Mouse (Mus musculus): ENCODE measurements around the gene Csdc2. TPM values are rescaled to one million over a fixed set of nuclear protein-coding genes. Genes with fewer than 3 reads are reported as not detected.
"Not testable (repeated sequence)": the region's sequence is repeated elsewhere in the genome, so short reads cannot be mapped to it uniquely, and the experiment has no call there.

Csdc2 gene
- polyA plus RNA-seq, 1 experiment, result 111 TPM

- TF ChIP-seq POLR2A (IDR thresholded peaks at IDR 0.05; ENCODE audit: extremely low read depth, insufficient read depth, low read length) (no peak), CTCF (IDR thresholded peaks at IDR 0.05; ENCODE audit: extremely low read depth, insufficient read depth, low read length) (no peak)
- peak overlapping the region; percentile 60 for H3K27ac ChIP-seq (ENCODE audit: insufficient read depth, low read length)
These were observed 37.8 kb upstream of the Csdc2 start for GRCm38 (mm10) chr15:81898751-81899150.

GRCm38 (mm10) chr15:81904939-81905338, 31.6 kb upstream of the Csdc2 start:
- Histone ChIP-seq H3K4me3 (ENCODE audit: insufficient read depth, low read length) (no peak overlapping the region), H3K27ac (ENCODE audit: insufficient read depth, low read length) (no peak overlapping the region), H3K4me1 (ENCODE audit: control insufficient read depth, insufficient read depth, low read length) (no peaks in the 10 kb centered on the region)
- peak; percentile 67 for TF ChIP-seq CTCF (IDR thresholded peaks at IDR 0.05; ENCODE audit: extremely low read depth, insufficient read depth, low read length)
- no peak for TF ChIP-seq POLR2A (IDR thresholded peaks at IDR 0.05; ENCODE audit: extremely low read depth, insufficient read depth, low read length)

More at GRCm38 (mm10) chr15:81898751-81899150, 37.8 kb upstream of the Csdc2 start:
- H3K4me3 ChIP-seq (ENCODE audit: insufficient read depth, low read length), result no peak overlapping the region
- peaks cover 2% of the 10 kb centered on the region; the same call in 1 of the 2 replicates for H3K4me1 ChIP-seq (ENCODE audit: control insufficient read depth, insufficient read depth, low read length)

- H3K27ac ChIP-seq (ENCODE audit: insufficient read depth, low read length), result no peak overlapping the region
- H3K4me3 ChIP-seq (ENCODE audit: insufficient read depth, low read length), result no peak overlapping the region
- no peaks in the 10 kb centered on the region for H3K4me1 ChIP-seq (ENCODE audit: control insufficient read depth, insufficient read depth, low read length)
- TF ChIP-seq CTCF (IDR thresholded peaks at IDR 0.05; ENCODE audit: extremely low read depth, insufficient read depth, low read length), result no peak
- no peak for TF ChIP-seq POLR2A (IDR thresholded peaks at IDR 0.05; ENCODE audit: extremely low read depth, insufficient read depth, low read length)
These were observed 28.6 kb upstream of the Csdc2 start for GRCm38 (mm10) chr15:81907953-81908352.

DNA sequence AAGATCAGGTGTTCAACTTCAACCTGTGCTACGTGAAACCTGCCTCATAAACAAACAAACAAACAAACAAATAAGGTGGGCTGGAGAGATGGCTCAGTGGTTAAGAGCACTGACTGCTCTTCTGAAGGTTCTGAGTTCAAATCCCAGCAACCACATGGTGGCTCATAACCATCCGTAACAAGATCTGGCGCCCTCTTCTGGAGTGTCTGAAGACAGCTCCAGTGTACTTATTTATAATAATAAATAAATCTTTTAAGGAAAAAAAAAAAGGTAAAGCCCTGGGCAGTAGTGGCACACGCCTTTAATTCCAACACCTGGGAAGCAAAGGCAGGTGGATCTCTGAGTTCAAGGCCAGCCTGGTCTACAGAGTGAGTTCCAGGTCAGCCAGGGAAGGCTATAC, 27.8 kb upstream of the Csdc2 start:
- H3K4me1 ChIP-seq (ENCODE audit: control insufficient read depth, insufficient read depth, low read length); H3K27ac ChIP-seq (ENCODE audit: insufficient read depth, low read length); H3K4me3 ChIP-seq (ENCODE audit: insufficient read depth, low read length): not testable (repeated sequence)

GRCm38 (mm10) chr15:81912498-81912897, 24.1 kb upstream of the Csdc2 start:
- TF ChIP-seq POLR2A (IDR thresholded peaks at IDR 0.05; ENCODE audit: extremely low read depth, insufficient read depth, low read length) (no peak), CTCF (IDR thresholded peaks at IDR 0.05; ENCODE audit: extremely low read depth, insufficient read depth, low read length) (no peak)
- H3K4me3 ChIP-seq (ENCODE audit: insufficient read depth, low read length), result no peak overlapping the region
- no peaks in the 10 kb centered on the region for H3K4me1 ChIP-seq (ENCODE audit: control insufficient read depth, insufficient read depth, low read length)
- H3K27ac ChIP-seq (ENCODE audit: insufficient read depth, low read length), result no peak overlapping the region

GRCm38 (mm10) chr15:81914668-81915067, 21.9 kb upstream of the Csdc2 start:
- Histone ChIP-seq H3K4me1 (ENCODE audit: control insufficient read depth, insufficient read depth, low read length) (no peaks in the 10 kb centered on the region), H3K4me3 (ENCODE audit: insufficient read depth, low read length) (no peak overlapping the region), H3K27ac (ENCODE audit: insufficient read depth, low read length) (no peak overlapping the region)
- no peak for TF ChIP-seq POLR2A (IDR thresholded peaks at IDR 0.05; ENCODE audit: extremely low read depth, insufficient read depth, low read length)
- TF ChIP-seq CTCF (IDR thresholded peaks at IDR 0.05; ENCODE audit: extremely low read depth, insufficient read depth, low read length), result no peak

DNA sequence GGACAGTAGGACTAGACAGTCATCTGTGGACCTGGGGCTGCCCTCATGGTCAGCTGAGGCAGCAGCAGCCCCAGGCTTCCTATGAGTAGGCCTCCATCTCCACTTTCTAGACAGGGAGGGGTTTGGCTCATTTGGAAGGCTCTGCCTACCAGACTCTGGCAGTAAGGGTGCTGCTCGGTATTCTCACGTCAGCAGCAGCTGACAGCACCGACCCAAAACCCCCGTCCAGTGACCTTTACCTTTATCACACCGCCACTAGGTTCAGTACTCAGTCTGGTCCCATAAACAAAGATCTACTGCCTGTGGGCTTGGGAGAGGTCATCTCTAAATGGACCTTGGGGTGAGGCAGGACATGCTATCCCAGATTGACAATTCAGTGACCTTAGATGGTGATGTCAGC, 20.9 kb upstream of the Csdc2 start:
- Histone ChIP-seq H3K4me3 (ENCODE audit: insufficient read depth, low read length) (no peak overlapping the region), H3K27ac (ENCODE audit: insufficient read depth, low read length) (no peak overlapping the region), H3K4me1 (ENCODE audit: control insufficient read depth, insufficient read depth, low read length) (peaks cover under 1% of the 10 kb centered on the region; the same call in 1 of the 2 replicates)
- TF ChIP-seq CTCF (IDR thresholded peaks at IDR 0.05; ENCODE audit: extremely low read depth, insufficient read depth, low read length) (no peak), POLR2A (IDR thresholded peaks at IDR 0.05; ENCODE audit: extremely low read depth, insufficient read depth, low read length) (peak; percentile 11; the same call in 1 of the 2 replicates)

GRCm38 (mm10) chr15:81917201-81917600, 19.4 kb upstream of the Csdc2 start:
- H3K27ac ChIP-seq (ENCODE audit: insufficient read depth, low read length), result no peak overlapping the region
- peaks cover 2% of the 10 kb centered on the region for H3K4me1 ChIP-seq (ENCODE audit: control insufficient read depth, insufficient read depth, low read length)
- no peak overlapping the region for H3K4me3 ChIP-seq (ENCODE audit: insufficient read depth, low read length)
- no peak for TF ChIP-seq CTCF (IDR thresholded peaks at IDR 0.05; ENCODE audit: extremely low read depth, insufficient read depth, low read length)
- TF ChIP-seq POLR2A (IDR thresholded peaks at IDR 0.05; ENCODE audit: extremely low read depth, insufficient read depth, low read length), result no peak

- Histone ChIP-seq H3K4me1 (ENCODE audit: control insufficient read depth, insufficient read depth, low read length) (peaks cover 4% of the 10 kb centered on the region), H3K27ac (ENCODE audit: insufficient read depth, low read length) (no peak overlapping the region), H3K4me3 (ENCODE audit: insufficient read depth, low read length) (no peak overlapping the region)
- TF ChIP-seq CTCF (IDR thresholded peaks at IDR 0.05; ENCODE audit: extremely low read depth, insufficient read depth, low read length) (peak; percentile 95), POLR2A (IDR thresholded peaks at IDR 0.05; ENCODE audit: extremely low read depth, insufficient read depth, low read length) (no peak)
These were observed 18.7 kb upstream of the Csdc2 start for GRCm38 (mm10) chr15:81917621-81918463.

DNA sequence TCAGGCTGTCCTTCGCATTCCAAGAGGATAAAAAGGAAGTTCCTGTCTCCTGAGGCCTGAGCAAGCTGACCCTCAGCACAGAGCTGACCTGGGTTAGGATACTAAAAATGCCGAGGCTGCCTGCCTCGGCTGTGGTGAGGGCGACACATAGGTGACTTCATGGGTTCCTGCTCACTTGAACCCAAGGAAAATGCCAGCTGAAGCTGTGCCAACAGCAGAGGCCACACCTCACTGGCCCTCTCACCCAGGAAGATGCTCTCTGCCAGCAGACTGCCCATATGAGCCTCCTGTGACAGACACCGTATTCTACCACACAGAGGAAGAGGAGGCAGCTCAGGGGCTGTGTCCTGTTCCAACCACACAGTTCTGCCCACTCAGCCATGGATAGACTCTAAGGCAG, 17.5 kb upstream of the Csdc2 start:
- Histone ChIP-seq H3K4me3 (ENCODE audit: insufficient read depth, low read length) (no peak overlapping the region), H3K4me1 (ENCODE audit: control insufficient read depth, insufficient read depth, low read length) (peaks cover 7% of the 10 kb centered on the region), H3K27ac (ENCODE audit: insufficient read depth, low read length) (no peak overlapping the region)
- TF ChIP-seq CTCF (IDR thresholded peaks at IDR 0.05; ENCODE audit: extremely low read depth, insufficient read depth, low read length) (no peak), POLR2A (IDR thresholded peaks at IDR 0.05; ENCODE audit: extremely low read depth, insufficient read depth, low read length) (no peak)
